Mouse (Mus musculus): Measurements from ENCODE around the gene Zbp1.
A peak's percentile ranks its signal among the peaks of the same experiment; 100 is the strongest.

DNA sequence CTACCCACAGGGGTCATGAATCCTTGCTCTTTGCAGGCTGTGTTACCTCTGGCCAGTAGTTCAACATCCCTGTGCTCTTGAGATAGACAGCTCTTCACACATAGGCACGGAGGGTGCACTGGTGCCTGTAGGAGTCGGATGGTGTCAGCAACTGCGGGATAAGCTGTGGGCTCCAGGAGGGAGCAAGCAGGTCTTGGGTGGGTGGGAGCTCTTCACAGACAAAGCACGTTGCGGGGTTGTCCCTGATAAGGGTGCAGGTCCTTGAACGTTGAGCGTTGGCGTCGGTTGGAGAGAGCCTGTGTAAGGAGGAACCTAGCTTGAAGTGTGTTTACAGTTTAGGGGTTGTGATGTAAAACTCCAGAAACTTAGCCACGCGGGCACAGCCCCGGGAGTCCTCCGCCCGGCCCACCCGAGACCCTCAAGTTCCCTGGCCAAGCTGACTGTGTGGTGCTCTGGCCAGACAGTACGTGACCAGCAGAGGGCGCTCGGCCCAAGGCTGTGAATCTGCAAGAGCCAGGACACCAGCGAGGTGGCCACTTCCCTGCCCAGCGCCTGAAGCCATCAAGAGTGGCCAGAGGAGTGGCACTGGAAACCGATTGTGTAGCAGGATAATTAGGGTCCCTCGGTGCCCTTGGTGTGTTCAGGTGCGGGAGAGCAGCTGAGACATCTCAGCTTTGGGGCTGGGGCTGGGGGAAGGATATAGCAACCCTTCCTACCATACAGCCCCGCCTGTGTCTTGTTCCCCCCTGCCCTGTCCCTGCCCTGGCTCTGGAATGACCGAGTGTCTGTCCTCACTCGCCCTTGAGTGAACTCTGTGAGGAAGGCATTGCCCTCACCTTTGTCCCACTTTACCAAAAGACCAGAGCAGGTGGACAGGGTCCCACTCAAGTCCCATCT lies 32.4 kb downstream of the Zbp1 start:
- TF ChIP-seq EP300 (IDR thresholded peaks at IDR 0.05; ENCODE audit: low read depth) (no peak), CTCF (IDR thresholded peaks at IDR 0.05; ENCODE audit: low read depth) (peak; percentile 98)

Data from liver, postnatal 0 days (tissue).